Mouse (Mus musculus) liver, embryonic 14.5 days (tissue): ENCODE data around the gene Gm10647. TPM values are rescaled to one million over a fixed set of nuclear protein-coding genes. Genes with fewer than 3 reads are reported as not detected.
A peak's percentile ranks its signal among the peaks of the same experiment; 100 is the strongest.
"Not testable (repeated sequence)": the region's sequence is repeated elsewhere in the genome, so short reads cannot be mapped to it uniquely, and the experiment has no call there.

Source experiments
- ATAC-seq: fragments of 200-750 bp; cut with Nextera tagmentation; 2 replicates; pipeline ENCODE4 v1.8.0; 2017; ENCODE audit warnings: moderate number of reproducible peaks, mild to moderate bottlenecking, moderate library complexity; ENCODE audit not compliant: insufficient read depth
- DNase-seq, 3 experiments: peaks; one replicate each; pipeline ENCODE4 v3.0.0-alpha.2; 2012 to 2013; ENCODE audit warnings: low read depth in 3 of 3, low spot score in 3 of 3
- H3K27ac ChIP-seq: fragments of 300-500 bp; sonication (generic); 2 replicates; pipeline ENCODE4 v1.5.1; 2014; ENCODE audit warnings: moderate library complexity, mild to moderate bottlenecking, control low read depth, inconsistent platforms
- H3K27me3 ChIP-seq: fragments of 300-500 bp; sonication (generic); 2 replicates; pipeline ENCODE4 v1.6.1; 2014; ENCODE audit warnings: mild to moderate bottlenecking, low read length, moderate library complexity; ENCODE audit not compliant: control insufficient read depth, insufficient read depth
- H3K36me3 ChIP-seq: fragments of 300-500 bp; sonication (generic); replicated peaks from 2 replicates; pipeline ENCODE4 v1.6.1; 2014; ENCODE audit warnings: low read depth; ENCODE audit not compliant: control insufficient read depth, insufficient read depth
- H3K4me1 ChIP-seq, 2 experiments: fragments of 200-500 bp in 1 of 2; fragments of 300-500 bp in 1 of 2; sonication (generic) in 1 of 2; replicated peaks; 2 replicates each; pipeline ENCODE4 v1.6.1; 2012 to 2014; ENCODE audit warnings: antibody characterized with exemption in 1 of 2, inconsistent platforms in 1 of 2, low read length in 1 of 2; ENCODE audit not compliant: control insufficient read depth in 2 of 2, insufficient read depth in 2 of 2
- H3K4me2 ChIP-seq: fragments of 300-500 bp; sonication (generic); 2 replicates; pipeline ENCODE4 v1.6.1; 2014; ENCODE audit warnings: low read depth, mild to moderate bottlenecking, control low read depth, moderate library complexity
- H3K4me3 ChIP-seq, 2 experiments: fragments of 200-500 bp in 1 of 2; fragments of 300-500 bp in 1 of 2; sonication (generic) in 1 of 2; 2 replicates each; pipeline ENCODE4 v1.5.1; 2012 to 2014; ENCODE audit warnings: low read depth in 2 of 2, low read length in 2 of 2, mild to moderate bottlenecking in 2 of 2, control low read depth in 1 of 2, inconsistent platforms in 1 of 2, moderate library complexity in 1 of 2; ENCODE audit not compliant: insufficient read depth in 1 of 2
- H3K9ac ChIP-seq: fragments of 300-500 bp; sonication (generic); replicated peaks from 2 replicates; pipeline ENCODE4 v1.6.1; 2014; ENCODE audit warnings: mild to moderate bottlenecking, control low read depth, moderate library complexity
- H3K9me3 ChIP-seq: fragments of 300-500 bp; sonication (generic); 2 replicates; pipeline ENCODE4 v1.6.1; 2016; ENCODE audit warnings: low read length, mixed read lengths; ENCODE audit not compliant: control insufficient read depth
- CTCF ChIP-seq: IDR thresholded peaks from 2 replicates; pipeline ENCODE4 v1.5.1; 2016; ENCODE audit warnings: antibody characterized with exemption, low read depth, control low read depth
- EP300 ChIP-seq: IDR thresholded peaks from 2 replicates; pipeline ENCODE4 v1.6.1; 2016; ENCODE audit warnings: antibody characterized with exemption, low read depth
- WGBS: fragments of 180-500 bp; shearing (Covaris S2); extraction: QIAGEN DNeasy Blood & Tissue Kit; methylation state at CpG from one replicate; pipeline ENCODE4 v1.1.7; 2014; ENCODE audit not compliant: insufficient replicate concordance; 5-methylcytosine and 5-hydroxymethylcytosine counted together
- polyA plus RNA-seq, 2 experiments: library from polyadenylated mRNA; depleted of rRNA in 1 of 2; stranded (reverse) in 1 of 2; unstranded in 1 of 2; fragments of >200 nt; fragmentation: Nextera tagmentation in 1 of 2; extraction: Ambion mirVana in 1 of 2; gene quantifications; 2 replicates each; pipeline versions ENCODE4 v1.2.1 to v1.2.3; 2012 to 2014

The Gm10647 gene
- polyA plus RNA-seq, 2 experiments, result 0.06 to 0.08 TPM

- H3K4me1 ChIP-seq, H3K9me3 ChIP-seq, H3K27ac ChIP-seq, H3K36me3 ChIP-seq, ATAC-seq, H3K27me3 ChIP-seq, H3K4me2 ChIP-seq, DNase-seq, H3K9ac ChIP-seq, H3K4me3 ChIP-seq: not testable (repeated sequence)
- WGBS, result no CpG with 5 or more reads among the region's 5 CpGs
- TF ChIP-seq CTCF, result 0 out of 2 replicates have a peak, but pooled peaks have one; percentile 22
Measured at GRCm38 (mm10) chr9:66822255-66822654, 25.4 kb downstream of the Gm10647 start.

- no peak overlapping the region for H3K4me3 ChIP-seq
- no peak overlapping the region for H3K9ac ChIP-seq
- DNase-seq (peak in 2 of 3 experiments; percentile 32 to 38), ATAC-seq (no peak)
- H3K9me3 ChIP-seq, result no peaks in the 10 kb centered on the region
- H3K27me3 ChIP-seq, result no peaks in the 10 kb centered on the region
- H3K27ac ChIP-seq, result no peak overlapping the region
- WGBS, result 34% methylated on average over 1 of the region's 1 CpGs
- H3K36me3 ChIP-seq, result no peaks in the 10 kb centered on the region
- no peak overlapping the region for H3K4me2 ChIP-seq
- TF ChIP-seq EP300, result no peak
- TF ChIP-seq CTCF, result peak; percentile 60
- no peaks in the 10 kb centered on the region for H3K4me1 ChIP-seq
Measured at GRCm38 (mm10) chr9:66825990-66826389, 29.2 kb downstream of the Gm10647 start.

GRCm38 (mm10) chr9:66832366-66832908, 35.6 kb downstream of the Gm10647 start:
- 17% methylated on average over 4 of the region's 4 CpGs for WGBS
- no peak for TF ChIP-seq CTCF
- TF ChIP-seq EP300, result no peak
- H3K4me1 ChIP-seq, result peaks cover 4 to 11% of the 10 kb centered on the region in 2 experiments; a peak in 3 of 4 replicates
- no peak overlapping the region for H3K27ac ChIP-seq
- DNase-seq (no peak), ATAC-seq (no peak)
- no peak overlapping the region for H3K4me3 ChIP-seq
- H3K27me3 ChIP-seq, result no peaks in the 10 kb centered on the region; the same call in 1 of the 2 replicates
- no peak overlapping the region for H3K4me2 ChIP-seq
- no peak overlapping the region for H3K9ac ChIP-seq
- no peaks in the 10 kb centered on the region for H3K36me3 ChIP-seq
- no peaks in the 10 kb centered on the region for H3K9me3 ChIP-seq

- Histone ChIP-seq H3K9me3 (no peaks in the 10 kb centered on the region), H3K4me1 (peaks cover 4 to 11% of the 10 kb centered on the region in 2 experiments; a peak in 3 of 4 replicates), H3K27me3 (no peaks in the 10 kb centered on the region; the same call in 1 of the 2 replicates), H3K4me3 (peak overlapping the region; percentile 58), H3K36me3 (no peaks in the 10 kb centered on the region), H3K9ac (no peak overlapping the region), H3K4me2 (peak overlapping the region; percentile 95), H3K27ac (no peak overlapping the region)
- WGBS, result 43% methylated on average over 7 of the region's 7 CpGs
- DNase-seq (no peak), ATAC-seq (no peak)
- TF ChIP-seq EP300 (no peak), CTCF (no peak)
Measured at GRCm38 (mm10) chr9:66833851-66834250, 37.0 kb downstream of the Gm10647 start.

GRCm38 (mm10) chr9:66834318-66835096, 37.7 kb downstream of the Gm10647 start, which contains the start of gene Aph1c:
Gene Aph1c, minus strand, starts transcription at chr9:66834726.
- Histone ChIP-seq H3K4me2 (peak within 1 kb of the TSS; percentile 95), H3K27ac (no peak within 1 kb of the TSS), H3K9me3 (no peaks in the 10 kb centered on the region), H3K4me1 (peaks cover 4 to 11% of the 10 kb centered on the region in 2 experiments; a peak in 3 of 4 replicates), H3K27me3 (no peaks in the 10 kb centered on the region; the same call in 1 of the 2 replicates), H3K9ac (peak within 1 kb of the TSS; percentile 59; the same call in 1 of the 2 replicates), H3K36me3 (no peaks in the 10 kb centered on the region), H3K4me3 (peak within 1 kb of the TSS; percentile 58)
- WGBS, result under 1% methylated on average over 58 of the region's 58 CpGs
- ATAC-seq, result peak; percentile 99
- TF ChIP-seq EP300, result no peak
- peak; percentile 16; the same call in 1 of the 2 replicates for TF ChIP-seq CTCF
- DNase-seq, result peak; percentile 99
